Mouse (Mus musculus): ENCODE measurements around the gene Tnks2.

The Tnks2 gene

DNA sequence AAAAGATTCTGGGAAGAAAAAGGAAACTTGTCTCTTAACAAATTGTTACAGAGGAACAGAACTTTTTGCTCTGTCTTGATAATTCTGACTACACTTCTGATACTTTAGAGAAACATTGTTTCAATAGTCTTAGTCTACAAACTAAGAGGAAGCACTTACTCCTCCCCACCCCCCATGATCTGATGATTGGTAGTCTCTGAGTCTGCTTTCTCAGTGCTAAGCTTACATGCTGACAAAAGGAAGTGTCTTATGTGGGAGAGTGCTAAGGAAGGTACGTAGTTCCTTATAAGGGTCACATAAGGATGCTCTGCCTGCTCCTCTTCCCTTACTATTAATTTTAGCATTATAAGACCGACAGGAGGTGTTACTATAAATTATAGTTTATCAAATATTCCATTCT is 98.6 kb downstream of the Tnks2 start:
- no peak for DNase-seq (ENCODE audit: low spot score)

DNA sequence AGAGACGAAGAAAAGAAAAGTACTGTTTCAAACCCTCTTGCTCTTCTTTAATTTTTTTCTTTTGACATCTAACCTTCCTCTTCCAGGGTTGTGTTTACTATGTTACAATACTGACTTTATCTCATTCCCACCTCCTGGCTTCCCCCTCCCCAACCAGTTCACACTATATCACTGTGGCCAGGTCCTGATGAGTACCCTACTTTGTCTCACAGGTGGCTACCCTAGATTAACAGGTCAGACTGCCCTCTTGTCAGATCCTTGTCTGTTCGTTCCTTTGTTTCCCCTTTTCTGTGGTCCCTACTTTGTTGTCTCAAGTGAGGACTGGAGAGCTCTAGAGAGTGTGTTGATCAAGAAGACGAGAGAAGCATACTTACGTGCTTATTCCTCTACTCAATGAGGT is 102.3 kb downstream of the Tnks2 start:
- no peak for DNase-seq (ENCODE audit: low spot score)

DNA sequence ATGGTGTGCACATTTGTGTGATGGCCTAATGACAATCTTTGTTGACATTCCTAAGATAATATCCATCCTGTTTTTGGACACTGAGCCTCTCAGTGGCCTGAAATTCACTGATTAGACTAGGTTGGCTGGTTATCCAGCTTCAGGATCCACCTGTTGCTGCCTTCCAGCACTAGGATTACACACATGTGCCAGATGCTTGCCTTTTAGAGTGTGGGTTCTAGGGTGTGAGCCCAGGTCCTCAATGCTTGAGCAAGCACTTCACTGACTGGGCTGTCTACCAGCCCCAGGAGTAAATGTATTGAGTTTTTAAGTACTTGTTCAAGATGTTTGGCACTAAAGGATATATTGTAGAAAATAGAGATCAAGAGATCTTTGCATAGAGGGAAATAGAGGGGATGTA is 104.0 kb downstream of the Tnks2 start:
- DNase-seq (ENCODE audit: low spot score) = no peak

DNA sequence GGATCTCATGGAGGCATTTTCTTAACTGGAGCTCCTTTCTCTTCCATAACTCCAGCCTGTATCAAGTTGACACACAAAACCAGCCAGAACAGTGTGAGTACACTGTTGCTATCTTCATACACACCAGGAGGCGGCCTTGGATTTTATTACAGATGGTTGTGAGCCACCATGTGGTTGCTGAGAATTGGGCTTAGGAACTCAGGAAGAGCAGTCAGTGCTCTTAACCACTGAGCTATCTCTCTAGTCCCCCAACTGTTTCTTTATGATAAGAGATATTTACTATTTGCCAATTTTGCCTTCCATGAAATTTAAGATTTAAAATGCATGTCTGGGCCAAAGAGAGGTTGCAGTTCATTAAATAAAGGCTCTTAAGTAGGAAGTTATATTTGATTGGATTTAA is 106.0 kb downstream of the Tnks2 start:
- DNase-seq (ENCODE audit: low spot score) = no peak

Data from yolk sac, embryonic 10.5 days (tissue).